Mouse (Mus musculus): ENCODE measurements around the gene Elk3.

DNA sequence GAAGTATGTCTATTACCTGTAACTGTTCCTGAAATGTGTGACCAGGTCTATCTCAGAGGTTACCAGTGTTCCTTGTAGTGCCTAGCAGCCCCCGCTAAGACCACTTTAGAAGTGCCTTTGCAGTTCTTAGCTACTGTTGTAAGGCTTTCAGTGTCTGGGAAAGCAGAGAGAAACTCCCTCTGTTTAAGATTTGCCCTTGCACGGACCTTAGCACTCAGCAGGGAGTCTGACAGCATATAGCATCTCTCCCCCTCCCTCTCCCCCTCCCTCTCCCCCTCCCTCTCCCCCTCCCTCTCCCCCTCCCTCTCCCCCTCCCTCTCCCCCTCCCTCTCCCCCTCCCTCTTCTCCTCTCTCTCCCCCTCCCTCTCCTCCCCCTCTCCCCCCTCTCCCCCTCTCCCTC lies 24.1 kb upstream of the Elk3 start:
- TF ChIP-seq POLR2A (IDR thresholded peaks at IDR 0.05; ENCODE audit: insufficient read depth, low read length) (no peak), CTCF (IDR thresholded peaks at IDR 0.05; ENCODE audit: low read depth, low read length) (no peak), EP300 (IDR thresholded peaks at IDR 0.05; ENCODE audit: insufficient read depth, low read depth, low read length) (no peak)
